Comparison of ENCODE assay signal across 26 mouse cellular contexts in the genomic region with DNA sequence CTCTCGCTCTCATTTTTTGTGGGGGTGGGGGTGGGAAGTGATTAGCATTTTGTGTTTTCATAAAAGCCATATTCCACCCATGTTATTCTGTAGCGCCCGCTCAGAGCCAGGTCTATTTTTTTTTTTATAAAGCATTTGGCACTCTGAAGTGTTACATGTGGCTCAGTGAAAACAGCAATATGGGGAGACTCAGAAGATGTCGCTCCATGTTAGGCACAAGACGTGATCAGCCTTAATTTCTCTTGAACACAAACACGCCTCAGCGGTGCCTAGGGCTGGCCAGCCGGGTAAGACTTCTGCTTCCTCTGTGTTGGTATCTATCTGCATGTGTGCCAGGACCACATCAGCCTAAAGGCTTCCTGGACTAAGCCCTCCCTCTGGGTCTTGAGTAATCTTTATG. TPM values are rescaled to one million over a fixed set of nuclear protein-coding genes. Genes with fewer than 3 reads are reported as not detected.
DNase-seq lines count a peak whose midpoint lies in the region; ATAC-seq lines count a peak whose summit lies in the region.
"Had no signal": no experiment of that assay in that cellular context is flagged by ENCODE, and none has a peak within 500 bp of the region (broad histone marks: within the 10 kb centered on the region; RNA-seq: fewer than 3 reads in every experiment).

No protein-coding gene starts in this region.

- H3K27ac ChIP-seq in forebrain, embryonic 14.5 days (ENCODE audit: low read depth, low read length): no peak overlapping the region
- no peak overlapping the region for H3K27ac ChIP-seq in forebrain, embryonic 12.5 days
- no peak overlapping the region for H3K27ac ChIP-seq in forebrain, embryonic 16.5 days (ENCODE audit: low read length)
- H3K27ac ChIP-seq: embryonic facial prominence, embryonic 10.5 days; embryonic facial prominence, embryonic 13.5 days; gastrocnemius, adult 2 months; hindbrain, embryonic 12.5 days; hindbrain, embryonic 15.5 days had no signal

- peak; percentile 57; the same call in 1 of the 2 replicates for ATAC-seq in forebrain, embryonic 14.5 days
- ATAC-seq in forebrain, embryonic 12.5 days (ENCODE audit: low FRiP score): no peak
- ATAC-seq in forebrain, embryonic 16.5 days: peak; percentile 68
- ATAC-seq: intestine, postnatal 0 days; Patski had no signal

- no peak overlapping the region for H3K4me2 ChIP-seq in forebrain, embryonic 14.5 days (ENCODE audit: low read length)
- H3K4me2 ChIP-seq in forebrain, embryonic 12.5 days: no peak overlapping the region
- H3K4me2 ChIP-seq in forebrain, embryonic 16.5 days (ENCODE audit: low read length): no peak overlapping the region
- H3K4me2 ChIP-seq: embryonic facial prominence, embryonic 13.5 days; heart, embryonic 11.5 days; hindbrain, embryonic 12.5 days; hindbrain, embryonic 15.5 days had no signal

- H3K4me1 ChIP-seq in forebrain, embryonic 14.5 days (ENCODE audit: control insufficient read depth, insufficient read depth, low read length): peaks cover 5% of the 10 kb centered on the region; the same call in 1 of the 2 replicates
- H3K4me1 ChIP-seq in forebrain, embryonic 12.5 days: 0 out of 2 replicates have a peak, but pooled peaks cover 2% of the 10 kb centered on the region
- peaks cover 19% of the 10 kb centered on the region for H3K4me1 ChIP-seq in forebrain, embryonic 16.5 days (replicated peaks; ENCODE audit: control insufficient read depth, insufficient read depth, low read length)
- H3K4me1 ChIP-seq: embryonic facial prominence, embryonic 10.5 days; embryonic facial prominence, embryonic 13.5 days; hindbrain, embryonic 12.5 days; hindbrain, embryonic 15.5 days had no signal

- peak; percentile 61 for DNase-seq in forebrain, embryonic 14.5 days (ENCODE audit: low spot score)
- peak; percentile 21 to 29 for DNase-seq in layer of hippocampus, adult 8-10 months (ENCODE audit: low spot score in 2 of 2)
- no peak for DNase-seq in layer of hippocampus, adult 9-10 months (ENCODE audit: low spot score)
- DNase-seq in urinary bladder, adult 2 months (ENCODE audit: low spot score): no peak
- DNase-seq: adrenal gland, postnatal 10 days; adrenal gland, postnatal 36 days; B cell, adult 2 months; cerebellum, adult 11 months; cerebellum, adult 8-10 months; cerebellum, postnatal 10 days; cerebellum, postnatal 36 days; embryo, embryonic 11 days; gastrocnemius, adult 2 months; gastrocnemius, postnatal 14 days; heart, adult 11 months had no signal

- H3K27me3 ChIP-seq in forebrain, embryonic 14.5 days (replicated peaks; ENCODE audit: control insufficient read depth, insufficient read depth, low read length): no peaks in the 10 kb centered on the region
- H3K27me3 ChIP-seq in forebrain, embryonic 12.5 days: 0 out of 2 replicates have a peak, but pooled peaks cover 2% of the 10 kb centered on the region
- no peaks in the 10 kb centered on the region for H3K27me3 ChIP-seq in forebrain, embryonic 16.5 days (replicated peaks; ENCODE audit: control insufficient read depth, insufficient read depth, low read length)
- H3K27me3 ChIP-seq: embryonic facial prominence, embryonic 13.5 days; hindbrain, embryonic 12.5 days; hindbrain, embryonic 15.5 days; Patski had no signal

- H3K4me3 ChIP-seq in forebrain, embryonic 14.5 days (ENCODE audit: low read depth, low read length): no peak overlapping the region
- no peak overlapping the region for H3K4me3 ChIP-seq in forebrain, embryonic 12.5 days (replicated peaks)
- H3K4me3 ChIP-seq in forebrain, embryonic 16.5 days (replicated peaks; ENCODE audit: low read length): no peak overlapping the region
- H3K4me3 ChIP-seq: embryonic facial prominence, embryonic 10.5 days; embryonic facial prominence, embryonic 13.5 days; erythroblast, embryonic 14.5 days; gastrocnemius, adult 2 months; hindbrain, embryonic 12.5 days; hindbrain, embryonic 15.5 days had no signal

- H3K9me3 ChIP-seq in forebrain, embryonic 14.5 days (replicated peaks; ENCODE audit: control insufficient read depth, low read length): no peaks in the 10 kb centered on the region
- H3K9me3 ChIP-seq in forebrain, embryonic 12.5 days: no peaks in the 10 kb centered on the region
- H3K9me3 ChIP-seq in forebrain, embryonic 16.5 days (ENCODE audit: control insufficient read depth, low read length): no peaks in the 10 kb centered on the region
- H3K9me3 ChIP-seq: embryonic facial prominence, embryonic 10.5 days; embryonic facial prominence, embryonic 13.5 days; G1E; hindbrain, embryonic 12.5 days; hindbrain, embryonic 15.5 days had no signal

- no peak overlapping the region for H3K9ac ChIP-seq in forebrain, embryonic 14.5 days (ENCODE audit: low read length)
- no peak overlapping the region for H3K9ac ChIP-seq in forebrain, embryonic 12.5 days
- no peak overlapping the region for H3K9ac ChIP-seq in forebrain, embryonic 16.5 days (replicated peaks; ENCODE audit: low read depth, low read length)
- H3K9ac ChIP-seq: embryonic facial prominence, embryonic 13.5 days; hindbrain, embryonic 12.5 days; hindbrain, embryonic 15.5 days had no signal

- H3K36me3 ChIP-seq in forebrain, embryonic 14.5 days (ENCODE audit: control insufficient read depth, insufficient read depth, low read length): no peaks in the 10 kb centered on the region
- no peaks in the 10 kb centered on the region for H3K36me3 ChIP-seq in forebrain, embryonic 12.5 days (replicated peaks)
- no peaks in the 10 kb centered on the region for H3K36me3 ChIP-seq in forebrain, embryonic 16.5 days (ENCODE audit: control insufficient read depth, insufficient read depth)
- H3K36me3 ChIP-seq: embryonic facial prominence, embryonic 10.5 days; embryonic facial prominence, embryonic 13.5 days; G1E; hindbrain, embryonic 12.5 days; hindbrain, embryonic 15.5 days had no signal

- 79% methylated on average over 8 of the region's 8 CpGs for WGBS in forebrain, embryonic 14.5 days
- WGBS in forebrain, embryonic 12.5 days: 92% methylated on average over 8 of the region's 8 CpGs
- 59% methylated on average over 8 of the region's 8 CpGs for WGBS in forebrain, embryonic 16.5 days

RNA-seq across cellular contexts. Expression of a gene that starts 48.0 kb away (rescaled TPM):
- polyA plus RNA-seq in forebrain, embryonic 14.5 days (2014; fragmentation: Nextera tagmentation; extraction: Ambion mirVana): 16.5 and 22.7 TPM in 2 replicates
- 21.4 and 24.8 TPM in 2 replicates for polyA plus RNA-seq in forebrain, embryonic 12.5 days (2016; fragmentation: Nextera tagmentation; extraction: Ambion mirVana)
- total RNA-seq in layer of hippocampus, adult 8-10 months (2022): 100 to 1,000 TPM in 2 of 4 experiments, 10 to 100 TPM in 2; 79.8 to 118 (median 98.2) TPM
- 31.3 and 32.8 TPM in 2 replicates for polyA plus RNA-seq in forebrain, embryonic 16.5 days (2015; fragmentation: Nextera tagmentation; extraction: Ambion mirVana)
- 15.4 and 17.5 TPM in 2 replicates for polyA plus RNA-seq in urinary bladder, adult 2 months (2012; rRNA removed)

Comparison
In these comparisons a context has a peak if more than half of its experiments do, and no peak if none do; other contexts are left out.
1. DNase-seq: peak in forebrain, embryonic 14.5 days (single experiment) and layer of hippocampus, adult 8-10 months (2 of 2); none in layer of hippocampus, adult 9-10 months (single experiment) and urinary bladder, adult 2 months (single experiment).